Mouse (Mus musculus) lung, adult 2 months (tissue): ENCODE results near the gene Slfn4. TPM values are rescaled to one million over a fixed set of nuclear protein-coding genes. Genes with fewer than 3 reads are reported as not detected.
"Not testable (repeated sequence)": the region's sequence is repeated elsewhere in the genome, so short reads cannot be mapped to it uniquely, and the experiment has no call there.

Experiments
- DNase-seq: peaks from one replicate; pipeline ENCODE4 v3.0.0; 2022
- H3K4me1 ChIP-seq: fragments of 200-500 bp; 2 replicates; pipeline ENCODE4 v1.6.1; 2011; ENCODE audit warnings: low read length; ENCODE audit not compliant: control insufficient read depth, insufficient read depth
- H3K4me3 ChIP-seq: fragments of 200-500 bp; replicated peaks from 2 replicates; pipeline ENCODE3; 2011; ENCODE audit warnings: low read depth, mild to moderate bottlenecking, control low read depth, low read length; ENCODE audit errors: extremely low read depth
- CTCF ChIP-seq: fragments of 200-500 bp; IDR thresholded peaks from 2 replicates; pipeline ENCODE4 v1.5.1; 2011; ENCODE audit warnings: mild to moderate bottlenecking, low read length, control low read depth; ENCODE audit not compliant: insufficient read depth
- POLR2A ChIP-seq: fragments of 200-500 bp; IDR thresholded peaks from 2 replicates; pipeline ENCODE4 v1.6.1; 2011; ENCODE audit warnings: low read depth, mild to moderate bottlenecking, control low read depth, low read length, borderline replicate concordance; ENCODE audit errors: extremely low read depth
- WGBS: fragments of 180-500 bp; shearing (Covaris S2); methylation state at CpG from one replicate; pipeline ENCODE4 v1.1.7; 2018; 5-methylcytosine and 5-hydroxymethylcytosine counted together
- polyA plus RNA-seq: library from polyadenylated mRNA; depleted of rRNA; stranded (reverse); fragments of >200 nt; gene quantifications from 2 replicates; pipeline ENCODE4 v1.2.3, GENCODE M21; 2012; rRNA removed

Slfn4 gene
- 0.55 and 1.1 TPM in 2 replicates for polyA plus RNA-seq

- DNase-seq = no peak
- no peaks in the 10 kb centered on the region for H3K4me1 ChIP-seq
- H3K4me3 ChIP-seq = no peak within 1 kb of the TSS
- WGBS = 79% methylated on average over 12 of the region's 12 CpGs
- no peak for TF ChIP-seq CTCF
- no peak for TF ChIP-seq POLR2A
Observed at GRCm38 (mm10) chr11:83174948-83175539, at the start of gene Slfn4. Slfn4 (plus strand) TSS chr11:83175186.

GRCm38 (mm10) chr11:83125633-83126032 is 49.4 kb upstream of the Slfn4 start:
- 86% methylated on average over 1 of the region's 1 CpGs for WGBS
- not testable (repeated sequence) for DNase-seq, H3K4me1 ChIP-seq, H3K4me3 ChIP-seq

GRCm38 (mm10) chr11:83137253-83137652 is 37.7 kb upstream of the Slfn4 start:
- H3K4me3 ChIP-seq, DNase-seq, H3K4me1 ChIP-seq: not testable (repeated sequence)
- WGBS = 100% methylated on average over 1 of the region's 2 CpGs

- H3K4me1 ChIP-seq, H3K4me3 ChIP-seq, DNase-seq: not testable (repeated sequence)
- WGBS = no CpG with 5 or more reads among the region's 1 CpGs
Observed at GRCm38 (mm10) chr11:83148939-83149338, 26.0 kb upstream of the Slfn4 start.

- TF ChIP-seq CTCF (no peak), POLR2A (no peak; the same call in 1 of the 2 replicates)
- 42% methylated on average over 12 of the region's 12 CpGs for WGBS
- peak within 1 kb of the TSS; percentile 52 for H3K4me3 ChIP-seq
- DNase-seq = peak; percentile 28
- no peaks in the 10 kb centered on the region; the same call in 1 of the 2 replicates for H3K4me1 ChIP-seq
Observed at GRCm38 (mm10) chr11:83191134-83191893, 16.3 kb downstream of the Slfn4 start, which contains the start of gene Slfn3. Slfn3 (plus strand) TSS chr11:83191330.

- WGBS = 20% methylated on average over 3 of the region's 3 CpGs
- peak; percentile 12 for DNase-seq
- Histone ChIP-seq H3K4me1 (no peaks in the 10 kb centered on the region; the same call in 1 of the 2 replicates), H3K4me3 (peak overlapping the region; percentile 25)
- TF ChIP-seq CTCF = no peak
- TF ChIP-seq POLR2A = no peak
Observed at GRCm38 (mm10) chr11:83192001-83192400, 17.0 kb downstream of the Slfn4 start.

- DNase-seq = no peak
- no peak overlapping the region for H3K4me3 ChIP-seq
- no peak for TF ChIP-seq POLR2A
- no peak for TF ChIP-seq CTCF
- H3K4me1 ChIP-seq = no peaks in the 10 kb centered on the region
Observed at GRCm38 (mm10) chr11:83205002-83205401, 30.0 kb downstream of the Slfn4 start.

- TF ChIP-seq POLR2A = no peak
- TF ChIP-seq CTCF = no peak
- Histone ChIP-seq H3K4me1 (no peaks in the 10 kb centered on the region), H3K4me3 (no peak overlapping the region)
- WGBS = 72% methylated on average over 1 of the region's 1 CpGs
- DNase-seq = no peak
Observed at GRCm38 (mm10) chr11:83216119-83216518, 41.1 kb downstream of the Slfn4 start.

GRCm38 (mm10) chr11:83221328-83221877 is 46.4 kb downstream of the Slfn4 start:
- 75% methylated on average over 1 of the region's 1 CpGs for WGBS
- H3K4me1 ChIP-seq = no peaks in the 10 kb centered on the region
- no peak overlapping the region for H3K4me3 ChIP-seq
- DNase-seq = no peak
- no peak for TF ChIP-seq CTCF
- TF ChIP-seq POLR2A = no peak

GRCm38 (mm10) chr11:83223367-83223766 is 48.4 kb downstream of the Slfn4 start:
- WGBS = 55% methylated on average over 7 of the region's 7 CpGs
- no peaks in the 10 kb centered on the region for H3K4me1 ChIP-seq
- no peak for DNase-seq
- no peak overlapping the region for H3K4me3 ChIP-seq
- TF ChIP-seq CTCF = no peak
- no peak for TF ChIP-seq POLR2A

- DNase-seq, H3K4me3 ChIP-seq, H3K4me1 ChIP-seq: not testable (repeated sequence)
- 46% methylated on average over 5 of the region's 5 CpGs for WGBS
Observed at GRCm38 (mm10) chr11:83223793-83224192, 48.8 kb downstream of the Slfn4 start.
